Mouse (Mus musculus) limb, embryonic 14.5 days (tissue): ENCODE results near the gene 2310022A10Rik. TPM values are rescaled to one million over a fixed set of nuclear protein-coding genes. Genes with fewer than 3 reads are reported as not detected.

Source experiments
- ATAC-seq: fragments of 200-750 bp; cut with Nextera tagmentation; 2 replicates; pipeline ENCODE4 v1.8.0; 2017; ENCODE audit warnings: low read depth, moderate number of reproducible peaks, moderate TSS enrichment; ENCODE audit not compliant: low FRiP score
- DNase-seq: peaks from one replicate; pipeline ENCODE4 v3.0.0-alpha.2; 2015; ENCODE audit warnings: low spot score
- H3K27ac ChIP-seq: fragments of 300-500 bp; sonication (generic); replicated peaks from 2 replicates; pipeline ENCODE4 v1.5.1; 2014; ENCODE audit warnings: low read depth, mild to moderate bottlenecking, low read length, moderate library complexity, mixed read lengths
- H3K27me3 ChIP-seq: fragments of 300-500 bp; sonication (generic); 2 replicates; pipeline ENCODE4 v1.6.1; 2014; ENCODE audit warnings: low read length, mixed read lengths; ENCODE audit not compliant: control insufficient read depth, insufficient read depth
- H3K36me3 ChIP-seq: fragments of 300-500 bp; sonication (generic); 2 replicates; pipeline ENCODE4 v1.6.1; 2014; ENCODE audit warnings: mild to moderate bottlenecking, low read length, moderate library complexity, mixed read lengths; ENCODE audit not compliant: control insufficient read depth, insufficient read depth
- H3K4me1 ChIP-seq: fragments of 300-500 bp; sonication (generic); 2 replicates; pipeline ENCODE4 v1.6.1; 2014; ENCODE audit warnings: antibody characterized with exemption, low read length, mixed read lengths; ENCODE audit not compliant: control insufficient read depth, insufficient read depth
- H3K4me2 ChIP-seq: fragments of 300-500 bp; sonication (generic); replicated peaks from 2 replicates; pipeline ENCODE4 v1.6.1; 2014; ENCODE audit warnings: low read depth, mild to moderate bottlenecking, low read length, moderate library complexity; ENCODE audit not compliant: severe bottlenecking
- H3K4me3 ChIP-seq: fragments of 300-500 bp; sonication (generic); replicated peaks from 2 replicates; pipeline ENCODE4 v1.5.1; 2014; ENCODE audit warnings: low read length
- H3K9ac ChIP-seq: fragments of 300-500 bp; sonication (generic); 2 replicates; pipeline ENCODE4 v1.6.1; 2014; ENCODE audit warnings: mild to moderate bottlenecking, low read depth, low read length, moderate library complexity; ENCODE audit not compliant: severe bottlenecking
- H3K9me3 ChIP-seq: fragments of 300-500 bp; sonication (generic); 2 replicates; pipeline ENCODE4 v1.6.1; 2016; ENCODE audit warnings: low read length; ENCODE audit not compliant: control insufficient read depth
- POLR2A ChIP-seq: fragments of 200-500 bp; IDR thresholded peaks from 2 replicates; pipeline ENCODE4 v1.8.0; 2012; ENCODE audit warnings: inconsistent platforms, mild to moderate bottlenecking, moderate library complexity, borderline replicate concordance; ENCODE audit not compliant: insufficient read depth, insufficient read length; ENCODE audit errors: extremely low read depth
- WGBS: fragments of 180-500 bp; shearing (Covaris S2); extraction: QIAGEN DNeasy Blood & Tissue Kit; methylation state at CpG from one replicate; pipeline ENCODE4 v1.1.7; 2014; 5-methylcytosine and 5-hydroxymethylcytosine counted together
- polyA plus RNA-seq, 2 experiments: library from polyadenylated mRNA; depleted of rRNA in 1 of 2; stranded (reverse) in 1 of 2; unstranded in 1 of 2; fragments of >200 nt; fragmentation: Nextera tagmentation in 1 of 2; extraction: Ambion mirVana in 1 of 2; gene quantifications; 2 replicates each; pipeline versions ENCODE4 v1.2.1 to v1.2.3; 2012 to 2014

2310022A10Rik gene
- polyA plus RNA-seq, 2 experiments, result 27.4 to 39.8 TPM

DNA sequence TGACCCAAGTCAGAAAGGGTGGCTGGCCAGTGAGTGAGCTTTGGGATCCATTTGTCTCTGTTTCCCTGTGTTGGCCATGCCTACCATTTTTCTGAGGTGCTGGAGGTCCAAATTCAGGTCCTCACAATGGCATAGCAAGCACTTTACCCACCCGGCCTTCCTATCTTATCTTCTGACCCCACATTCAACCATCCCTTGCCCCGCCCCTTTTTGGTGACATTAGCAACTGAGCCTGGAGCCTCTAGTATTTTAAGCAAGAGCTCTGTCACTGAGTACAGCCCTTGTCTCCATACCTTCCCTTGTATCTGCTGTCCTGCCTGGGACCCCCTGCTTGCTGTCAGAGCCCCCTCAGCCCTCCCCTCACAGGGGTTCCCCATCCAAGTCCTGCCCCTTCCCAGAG is 17.6 kb upstream of the 2310022A10Rik start:
- no peak overlapping the region for H3K27ac ChIP-seq
- no peaks in the 10 kb centered on the region for H3K4me1 ChIP-seq
- ATAC-seq (no peak), DNase-seq (no peak)
- WGBS, result 73% methylated on average over 2 of the region's 2 CpGs
- H3K9me3 ChIP-seq, result no peaks in the 10 kb centered on the region
- H3K9ac ChIP-seq, result no peak overlapping the region
- H3K27me3 ChIP-seq, result no peaks in the 10 kb centered on the region
- no peak overlapping the region for H3K4me3 ChIP-seq
- H3K36me3 ChIP-seq, result peaks cover 75% of the 10 kb centered on the region
- H3K4me2 ChIP-seq, result no peak overlapping the region
- TF ChIP-seq POLR2A, result no peak

DNA sequence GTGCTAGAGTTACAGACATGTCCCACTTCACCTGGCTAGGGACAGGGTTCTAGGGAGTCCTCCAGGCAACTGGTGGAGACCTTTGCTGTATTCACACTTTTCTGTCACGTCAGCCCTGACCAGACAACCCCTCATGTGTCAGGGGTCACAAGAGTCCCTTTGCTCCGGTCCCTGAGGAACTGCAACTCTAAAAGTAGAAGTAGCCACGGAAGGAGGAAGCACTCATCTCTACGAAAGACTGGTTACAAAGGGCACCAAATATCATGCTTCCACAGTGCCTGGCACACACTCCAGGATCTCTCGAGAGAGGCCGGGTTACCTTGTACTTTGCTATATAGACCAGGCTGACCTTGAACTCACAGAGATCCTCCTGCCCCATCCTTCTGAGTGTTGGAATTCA is 16.4 kb upstream of the 2310022A10Rik start:
- Histone ChIP-seq H3K36me3 (peaks cover 70% of the 10 kb centered on the region), H3K27ac (no peak overlapping the region), H3K4me1 (no peaks in the 10 kb centered on the region), H3K4me3 (no peak overlapping the region), H3K4me2 (no peak overlapping the region), H3K27me3 (no peaks in the 10 kb centered on the region), H3K9me3 (no peaks in the 10 kb centered on the region), H3K9ac (no peak overlapping the region)
- TF ChIP-seq POLR2A, result no peak
- DNase-seq, result no peak
- no peak for ATAC-seq
- 88% methylated on average over 6 of the region's 6 CpGs for WGBS

DNA sequence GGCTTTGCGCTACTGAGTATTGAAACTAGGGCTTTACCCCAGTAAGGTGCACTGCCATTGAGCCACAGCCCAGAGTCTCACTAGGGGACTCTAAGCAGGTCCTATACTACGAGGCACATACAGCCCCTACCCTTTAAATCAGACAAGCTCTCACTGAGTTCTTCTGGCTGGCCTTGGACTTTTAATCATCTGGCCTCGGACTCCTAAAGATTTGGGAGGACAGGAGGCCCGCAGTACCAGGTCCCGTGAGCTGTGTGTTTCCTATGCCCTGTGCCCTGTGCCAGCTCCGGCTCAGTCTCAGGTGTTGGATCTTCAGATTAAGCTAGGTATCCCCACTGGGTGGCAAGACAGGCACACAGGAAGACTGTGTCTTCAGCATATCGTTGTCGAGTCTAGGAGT is 15.0 kb upstream of the 2310022A10Rik start:
- no peak for DNase-seq
- Histone ChIP-seq H3K4me3 (no peak overlapping the region), H3K36me3 (peaks cover 57% of the 10 kb centered on the region), H3K4me1 (peaks cover 9% of the 10 kb centered on the region; the same call in 1 of the 2 replicates), H3K4me2 (no peak overlapping the region), H3K9ac (no peak overlapping the region), H3K9me3 (no peaks in the 10 kb centered on the region), H3K27ac (no peak overlapping the region), H3K27me3 (no peaks in the 10 kb centered on the region)
- ATAC-seq, result no peak
- TF ChIP-seq POLR2A, result no peak
- 76% methylated on average over 8 of the region's 8 CpGs for WGBS

DNA sequence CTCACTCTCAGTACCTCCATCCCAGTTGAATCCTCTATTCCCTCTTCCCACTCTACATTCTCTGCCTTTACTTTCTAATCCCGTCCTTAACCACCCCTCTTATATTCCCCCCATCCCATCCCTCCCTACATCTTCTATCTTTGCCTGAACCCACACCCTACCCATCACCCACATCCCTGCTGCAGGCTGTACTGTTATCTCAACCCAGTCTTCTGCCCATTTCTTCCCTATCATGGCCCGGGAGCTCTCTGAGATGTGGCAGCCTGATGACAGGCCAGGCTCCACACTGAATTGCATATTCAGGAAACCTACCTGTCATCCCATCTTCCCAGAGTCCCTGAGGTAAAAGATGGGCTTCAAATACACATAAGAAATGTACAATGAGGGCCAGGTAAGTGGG is 14.2 kb upstream of the 2310022A10Rik start:
- H3K9me3 ChIP-seq, result no peaks in the 10 kb centered on the region
- ATAC-seq, result no peak
- no peak for TF ChIP-seq POLR2A
- H3K36me3 ChIP-seq, result peaks cover 51% of the 10 kb centered on the region
- DNase-seq, result no peak
- H3K4me2 ChIP-seq, result no peak overlapping the region
- H3K27me3 ChIP-seq, result no peaks in the 10 kb centered on the region
- peaks cover 10% of the 10 kb centered on the region; the same call in 1 of the 2 replicates for H3K4me1 ChIP-seq
- H3K27ac ChIP-seq, result no peak overlapping the region
- H3K4me3 ChIP-seq, result no peak overlapping the region
- no peak overlapping the region for H3K9ac ChIP-seq
- 88% methylated on average over 2 of the region's 2 CpGs for WGBS

DNA sequence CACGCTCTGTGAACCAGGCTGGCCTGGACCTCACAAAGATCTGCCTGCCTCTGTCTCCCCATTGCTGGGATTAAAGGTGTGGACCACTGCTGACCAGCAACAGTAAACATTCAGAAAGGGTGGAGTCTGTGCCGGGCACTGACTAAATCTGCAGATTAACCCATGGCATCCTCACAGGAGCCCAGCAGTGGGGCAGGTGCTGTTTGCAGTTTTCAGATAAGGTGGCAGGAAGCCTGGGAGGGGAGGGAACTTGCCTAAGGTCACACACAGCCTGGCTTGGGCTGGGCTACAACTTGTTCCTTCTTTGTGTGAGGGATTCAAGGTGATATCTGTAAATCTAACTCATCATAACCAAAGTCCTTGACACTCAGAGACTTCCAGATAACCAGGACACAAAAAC is 12.5 kb upstream of the 2310022A10Rik start:
- no peak overlapping the region for H3K4me2 ChIP-seq
- WGBS, result 71% methylated on average over 2 of the region's 2 CpGs
- H3K36me3 ChIP-seq, result peaks cover 45% of the 10 kb centered on the region
- TF ChIP-seq POLR2A, result no peak
- no peaks in the 10 kb centered on the region for H3K27me3 ChIP-seq
- ATAC-seq (no peak), DNase-seq (no peak)
- H3K9ac ChIP-seq, result no peak overlapping the region
- no peaks in the 10 kb centered on the region for H3K9me3 ChIP-seq
- H3K4me1 ChIP-seq, result peaks cover 10% of the 10 kb centered on the region; the same call in 1 of the 2 replicates
- H3K4me3 ChIP-seq, result no peak overlapping the region
- H3K27ac ChIP-seq, result no peak overlapping the region

DNA sequence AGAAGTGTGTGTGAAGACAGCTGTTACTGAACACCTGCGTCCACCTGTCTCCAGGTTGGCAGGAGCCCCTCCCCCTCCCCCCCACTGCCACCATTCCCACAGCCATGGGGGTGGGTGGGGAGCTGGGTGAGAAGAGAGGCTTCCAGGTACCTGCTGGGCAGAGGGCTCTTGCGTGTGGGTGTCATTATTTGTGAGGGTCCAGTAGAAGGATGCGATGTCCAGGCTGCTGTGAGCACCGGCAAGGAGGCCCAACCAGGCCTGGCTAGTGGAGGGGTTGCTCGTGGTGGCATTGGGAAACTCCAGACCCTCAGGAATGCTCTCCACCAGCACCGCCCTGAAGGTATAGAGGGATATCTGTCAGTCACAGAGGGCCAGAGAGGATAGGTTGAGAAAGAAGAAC is 12.1 kb upstream of the 2310022A10Rik start:
- ATAC-seq (no peak), DNase-seq (no peak)
- H3K27ac ChIP-seq, result no peak overlapping the region
- H3K4me2 ChIP-seq, result no peak overlapping the region
- peaks cover 41% of the 10 kb centered on the region for H3K36me3 ChIP-seq
- H3K9me3 ChIP-seq, result no peaks in the 10 kb centered on the region
- H3K9ac ChIP-seq, result no peak overlapping the region
- peaks cover 10% of the 10 kb centered on the region; the same call in 1 of the 2 replicates for H3K4me1 ChIP-seq
- H3K4me3 ChIP-seq, result no peak overlapping the region
- no peak for TF ChIP-seq POLR2A
- no peaks in the 10 kb centered on the region for H3K27me3 ChIP-seq
- 77% methylated on average over 6 of the region's 6 CpGs for WGBS
